Mouse (Mus musculus): ENCODE results near the gene Lsg1.

DNA sequence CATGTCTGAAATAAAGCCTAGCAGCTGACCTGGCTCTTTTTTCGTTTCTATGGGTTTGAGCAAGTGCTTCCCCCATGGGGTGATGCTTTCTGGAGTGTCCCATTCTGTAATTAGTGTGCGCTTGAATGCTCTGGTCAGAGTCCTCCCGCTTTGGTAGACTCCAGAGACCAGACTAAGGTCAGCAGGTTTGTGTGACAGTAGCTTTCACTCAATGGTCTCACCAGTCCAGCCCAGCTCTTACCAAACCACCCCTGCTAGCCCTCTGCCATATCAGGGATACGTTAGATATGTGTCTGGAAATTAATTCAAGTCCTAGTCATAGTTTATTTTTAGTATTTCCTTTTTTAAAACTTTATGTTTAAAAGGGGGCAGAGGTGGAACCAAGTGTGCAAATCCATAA lies 26.8 kb downstream of the Lsg1 start:
- no peak for TF ChIP-seq CTCF (IDR thresholded peaks at IDR 0.05; ENCODE audit: borderline replicate concordance, insufficient read depth, low read length)
- no peak for TF ChIP-seq POLR2A (IDR thresholded peaks at IDR 0.05; ENCODE audit: low read depth, low read length)
